Mouse (Mus musculus) frontal cortex, adult 2 months (tissue): ENCODE results near the gene Cope. TPM values are rescaled to one million over a fixed set of nuclear protein-coding genes. Genes with fewer than 3 reads are reported as not detected.
A peak's percentile ranks its signal among the peaks of the same experiment; 100 is the strongest.

Experiments used
- DNase-seq, 2 experiments: peaks; one replicate each; pipeline ENCODE4 v3.0.0; 2022; ENCODE audit warnings: low spot score in 1 of 2; ENCODE audit errors: extremely low spot score in 1 of 2
- polyA plus RNA-seq: library from polyadenylated mRNA; depleted of rRNA; stranded (reverse); fragments of >200 nt; gene quantifications from 2 replicates; pipeline ENCODE4 v1.2.3, GENCODE M21; 2012; rRNA removed

Gene Cope
- polyA plus RNA-seq: 252 and 259 TPM in 2 replicates

GRCm38 (mm10) chr8:70302358-70302890 lies at the start of gene Cope, which contains the start of gene Ddx49:
Gene Cope, plus strand, starts transcription at chr8:70302518.
Gene Ddx49, minus strand, starts transcription at chr8:70302489.
- peak; percentile 93 to 97 for DNase-seq

GRCm38 (mm10) chr8:70254628-70255027 lies 47.7 kb upstream of the Cope start:
- DNase-seq: no peak

- no peak for DNase-seq
Measured at GRCm38 (mm10) chr8:70257456-70257855, 44.9 kb upstream of the Cope start.

- no peak for DNase-seq
Measured at GRCm38 (mm10) chr8:70258600-70258999, 43.7 kb upstream of the Cope start.

- no peak for DNase-seq
Measured at GRCm38 (mm10) chr8:70259043-70259442, 43.3 kb upstream of the Cope start.

GRCm38 (mm10) chr8:70267674-70268073 lies 34.6 kb upstream of the Cope start:
- DNase-seq: no peak

- DNase-seq: no peak
Measured at GRCm38 (mm10) chr8:70268311-70268710, 34.0 kb upstream of the Cope start.

GRCm38 (mm10) chr8:70268799-70269565 lies 33.3 kb upstream of the Cope start:
- peak; percentile 18 to 54 for DNase-seq

GRCm38 (mm10) chr8:70272949-70273348 lies 29.4 kb upstream of the Cope start:
- DNase-seq: no peak

- no peak for DNase-seq
Measured at GRCm38 (mm10) chr8:70274350-70274749, 28.0 kb upstream of the Cope start.

- DNase-seq: no peak
Measured at GRCm38 (mm10) chr8:70276476-70276875, 25.8 kb upstream of the Cope start.

GRCm38 (mm10) chr8:70278175-70278574 lies 24.1 kb upstream of the Cope start:
- DNase-seq: peak in 1 of 2 experiments; percentile 41

GRCm38 (mm10) chr8:70279266-70279665 lies 23.1 kb upstream of the Cope start:
- no peak for DNase-seq

GRCm38 (mm10) chr8:70281001-70281400 lies 21.3 kb upstream of the Cope start:
- DNase-seq: no peak

GRCm38 (mm10) chr8:70282603-70283135 lies 19.6 kb upstream of the Cope start, which contains the start of gene Homer3:
Gene Homer3, plus strand, starts transcription at chr8:70282827.
- peak; percentile 59 to 70 for DNase-seq

- no peak for DNase-seq
Measured at GRCm38 (mm10) chr8:70283136-70284077, 18.9 kb upstream of the Cope start.

GRCm38 (mm10) chr8:70284421-70284820 lies 17.9 kb upstream of the Cope start:
- no peak for DNase-seq

- DNase-seq: no peak
Measured at GRCm38 (mm10) chr8:70285304-70285703, 17.0 kb upstream of the Cope start.

- DNase-seq: no peak
Measured at GRCm38 (mm10) chr8:70286737-70287136, 15.6 kb upstream of the Cope start.

GRCm38 (mm10) chr8:70293988-70294405 lies 8.3 kb upstream of the Cope start:
- no peak for DNase-seq

- DNase-seq: no peak
Measured at GRCm38 (mm10) chr8:70300881-70301280, 1.4 kb upstream of the Cope start.
